Mouse (Mus musculus) c-Kit-negative CD71-positive TER-119-positive erythroid progenitor cells, embryonic 14.5 days (primary cell): Measurements from ENCODE around the gene Tmem181a.
"Not testable (repeated sequence)": the region's sequence is repeated elsewhere in the genome, so short reads cannot be mapped to it uniquely, and the experiment has no call there.

Experiments
- DNase-seq: peaks from one replicate; pipeline ENCODE4 v3.0.0-alpha.2; 2013; ENCODE audit warnings: low read depth, low spot score

Tmem181a gene

DNA sequence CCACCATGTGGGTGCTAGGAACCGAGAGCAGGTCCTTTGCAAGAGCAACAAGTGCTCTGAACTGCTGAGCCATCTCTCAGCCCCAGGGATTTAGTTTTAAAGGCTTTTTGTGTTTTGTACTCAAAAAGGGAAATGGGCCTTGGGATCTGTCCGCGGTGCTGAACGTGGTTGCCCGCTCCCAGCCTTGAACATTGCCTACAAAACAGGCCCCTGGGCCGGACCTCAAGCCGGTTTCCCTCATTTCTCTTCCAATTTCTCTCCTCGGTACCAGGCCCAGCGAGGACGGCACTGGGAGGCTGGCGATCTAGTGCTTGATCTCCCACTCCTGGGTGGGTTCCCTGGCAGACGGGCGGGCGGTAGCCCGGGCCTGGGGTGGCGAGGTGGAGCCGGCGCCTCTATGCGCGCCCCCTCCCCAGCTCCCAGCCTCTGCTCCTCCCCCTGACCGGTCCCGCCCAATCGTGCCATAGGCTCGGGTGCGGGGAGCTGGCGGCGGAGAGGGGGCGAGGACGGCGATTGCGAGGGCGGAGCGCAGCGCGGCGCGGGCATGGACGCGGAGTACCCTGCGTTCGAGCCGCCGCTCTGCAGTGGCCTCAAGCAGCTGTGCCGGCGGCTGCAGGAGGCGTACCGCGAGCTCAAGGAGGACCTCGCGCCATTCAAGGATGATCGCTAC is at the start of gene Tmem181a:
Gene Tmem181a (plus strand): TSS at position 461 of the 670 bp plus-strand sequence.
- not testable (repeated sequence) for DNase-seq

DNA sequence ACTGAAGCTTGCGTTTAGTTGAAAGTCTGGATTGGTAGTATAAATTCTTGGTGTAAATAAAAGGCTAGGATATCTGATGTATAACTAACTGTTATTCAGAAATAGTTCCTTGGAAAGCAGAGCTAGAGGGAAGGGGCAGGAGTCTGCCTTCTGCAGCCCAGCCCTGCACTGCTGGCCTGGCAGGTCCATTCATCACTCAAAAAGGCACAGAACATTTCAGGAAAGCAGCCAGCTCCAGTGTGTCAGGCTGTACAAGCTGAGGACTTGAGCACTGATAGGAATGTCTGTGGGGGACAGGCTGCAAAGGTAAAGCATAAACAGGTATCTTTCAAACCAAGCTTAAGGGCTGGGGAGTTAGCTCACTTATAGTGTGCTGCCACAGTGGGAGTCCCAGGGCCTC is 44.9 kb upstream of the Tmem181a start:
- DNase-seq, result no peak

DNA sequence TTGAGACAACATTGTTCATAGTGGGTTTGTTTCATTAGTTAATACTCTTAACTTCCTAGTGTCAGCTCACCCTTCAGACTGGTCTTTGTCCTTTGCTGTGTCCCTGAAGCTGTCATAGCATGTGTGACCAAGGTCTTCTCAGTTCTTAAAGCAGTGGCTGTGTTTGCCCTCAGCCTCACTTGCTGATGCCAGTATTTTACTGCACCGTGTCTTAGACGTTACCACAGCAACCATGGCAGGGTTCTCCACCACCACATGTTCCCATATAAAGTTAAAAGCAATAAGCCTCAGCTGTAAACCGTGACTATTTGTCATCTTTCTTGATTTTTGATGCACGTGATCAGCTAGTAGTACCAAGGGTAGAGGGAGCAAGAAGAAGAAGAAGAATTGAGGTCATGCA is 41.0 kb upstream of the Tmem181a start:
- no peak for DNase-seq

DNA sequence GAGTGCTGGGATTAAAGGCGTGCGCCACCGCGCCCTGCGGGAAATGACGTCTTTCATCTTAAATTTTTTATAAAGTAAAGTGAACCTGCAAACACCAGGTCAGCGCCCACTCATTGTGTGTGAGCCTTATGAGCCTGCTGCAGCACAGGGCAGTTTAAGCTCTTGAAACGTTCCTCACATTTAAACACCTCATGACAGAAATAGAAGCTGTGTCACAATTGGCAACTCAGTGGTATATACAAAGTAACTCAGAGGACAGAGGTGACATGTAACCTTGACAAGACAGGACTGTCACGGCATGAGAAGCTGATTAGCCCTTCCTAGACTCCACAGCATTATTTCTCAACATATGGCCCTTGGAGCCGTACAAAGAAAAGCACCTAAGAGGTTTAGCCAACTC is 40.1 kb upstream of the Tmem181a start:
- DNase-seq, result no peak

DNA sequence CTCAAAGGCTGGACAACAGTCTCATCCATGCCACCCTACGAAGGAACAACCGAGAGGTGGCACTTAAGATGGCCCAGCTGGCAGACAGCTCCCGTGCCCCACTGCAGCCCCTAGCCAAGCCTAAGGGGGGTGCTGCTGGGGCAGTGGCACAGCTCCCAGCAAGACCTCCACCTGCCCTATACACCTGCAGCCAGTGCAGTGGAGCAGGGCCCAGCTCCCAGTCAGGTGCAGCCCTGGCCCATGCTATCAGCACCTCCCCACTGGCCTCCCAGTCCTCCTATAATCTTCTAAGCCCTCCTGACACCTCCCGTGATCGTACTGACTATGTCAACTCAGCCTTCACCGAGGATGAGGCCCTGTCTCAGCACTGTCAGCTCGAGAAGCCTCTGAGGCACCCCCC is 24.0 kb upstream of the Tmem181a start:
- DNase-seq, result not testable (repeated sequence)

DNA sequence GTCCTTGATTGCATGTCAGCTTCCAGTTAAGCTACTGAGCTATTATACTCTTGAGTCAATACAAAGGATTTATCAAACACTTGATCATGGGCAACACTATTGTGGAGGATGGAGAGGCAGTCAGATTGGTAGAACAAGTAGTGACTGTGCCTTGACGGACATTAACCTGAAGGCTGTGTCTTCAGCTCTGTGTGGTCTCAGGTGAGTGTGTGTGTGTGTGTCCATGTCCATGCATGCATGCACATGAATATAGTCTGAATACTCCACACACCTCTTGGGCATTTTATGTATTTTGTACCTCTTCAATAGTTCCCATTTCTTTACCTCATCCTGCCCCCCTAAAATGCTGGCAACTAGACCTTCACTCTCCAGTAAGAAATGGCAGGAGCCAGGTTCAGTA is 5.4 kb upstream of the Tmem181a start:
- DNase-seq, result not testable (repeated sequence)

DNA sequence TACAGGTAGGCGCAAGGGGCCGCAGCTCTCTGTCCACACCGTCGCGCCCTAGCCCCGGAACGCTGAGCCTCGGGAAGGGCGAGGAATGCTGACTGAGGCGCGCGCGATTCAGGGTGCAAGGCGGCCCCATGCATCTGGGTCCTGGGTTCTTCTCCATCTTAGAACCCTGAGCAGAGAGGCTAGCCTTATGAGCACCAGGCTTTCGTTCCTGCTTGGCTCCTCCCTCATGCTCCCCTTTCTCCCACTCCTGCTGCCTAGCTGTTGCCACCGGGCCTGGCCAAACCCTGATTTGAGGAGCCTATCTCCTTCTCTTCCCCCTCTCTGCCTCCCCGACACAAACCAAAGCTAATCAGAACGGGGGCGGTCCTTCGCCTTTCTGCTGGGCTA is 403 bp downstream of the Tmem181a start:
- DNase-seq, result not testable (repeated sequence)

DNA sequence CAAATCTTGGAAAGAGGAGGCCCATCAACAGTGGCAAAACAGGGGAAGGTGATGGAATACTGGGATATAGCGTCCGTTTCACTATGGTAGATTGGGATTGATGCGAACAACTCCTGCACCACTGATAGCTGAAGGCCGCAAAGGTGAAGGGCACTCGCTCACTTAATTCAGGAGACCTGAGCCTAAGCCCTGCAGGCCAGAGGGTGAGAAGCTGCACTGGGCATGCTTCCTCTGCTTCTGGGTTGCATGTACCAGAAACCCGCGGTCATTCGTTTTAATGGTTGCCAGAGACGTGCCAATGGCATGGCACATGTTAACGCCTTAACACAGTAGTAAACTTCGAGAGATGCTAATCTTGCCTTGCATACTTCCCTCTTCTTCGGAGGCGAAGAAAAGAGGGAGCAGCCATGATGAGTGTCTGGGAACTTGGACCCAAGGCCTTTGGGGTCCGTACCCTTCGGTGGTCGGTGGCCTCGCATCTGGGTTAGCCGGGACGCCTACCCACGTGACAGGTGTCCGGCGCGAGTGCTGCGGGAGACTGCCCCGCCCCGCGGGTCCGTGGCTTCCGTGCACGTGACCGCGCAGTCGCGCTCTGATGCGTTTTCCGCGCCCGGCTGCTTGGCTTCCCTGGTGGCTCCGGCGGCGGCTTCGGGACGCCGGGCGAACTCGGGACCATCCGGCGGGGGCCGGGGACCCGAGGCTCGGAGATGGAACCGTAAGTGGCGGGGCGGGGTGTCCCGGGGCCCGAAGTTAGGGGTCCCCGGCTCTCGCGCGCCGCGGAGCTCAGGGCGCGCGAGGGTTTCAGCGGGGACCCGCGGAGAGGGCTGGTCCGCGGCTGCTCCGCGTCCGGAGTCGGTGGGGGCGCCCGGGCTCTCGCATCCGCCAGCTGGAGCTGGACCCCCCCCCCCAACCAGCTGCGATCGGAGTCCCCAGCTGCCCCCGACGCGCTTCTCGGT is 13.5 kb downstream of the Tmem181a start:
- not testable (repeated sequence) for DNase-seq

DNA sequence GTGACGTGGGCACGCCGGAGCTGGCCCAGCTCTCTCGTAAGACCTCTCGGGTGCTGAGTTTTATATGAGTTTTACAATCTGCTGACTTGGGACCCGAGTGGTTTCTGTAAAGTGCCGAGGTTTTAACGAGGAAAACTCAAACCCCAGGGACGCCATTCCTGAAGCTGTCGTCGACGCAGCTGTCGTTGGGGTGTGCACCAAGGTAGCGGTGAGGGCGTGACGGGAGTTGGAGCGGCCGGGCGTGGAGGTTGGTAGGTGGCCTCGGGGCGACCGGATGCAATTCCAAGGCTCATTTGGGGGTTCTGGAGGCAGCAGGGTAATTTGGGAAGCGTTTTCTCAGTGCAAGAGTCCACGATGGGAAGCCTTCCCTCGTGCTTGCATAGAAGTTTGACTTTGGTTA is 14.2 kb downstream of the Tmem181a start:
- DNase-seq, result not testable (repeated sequence)

DNA sequence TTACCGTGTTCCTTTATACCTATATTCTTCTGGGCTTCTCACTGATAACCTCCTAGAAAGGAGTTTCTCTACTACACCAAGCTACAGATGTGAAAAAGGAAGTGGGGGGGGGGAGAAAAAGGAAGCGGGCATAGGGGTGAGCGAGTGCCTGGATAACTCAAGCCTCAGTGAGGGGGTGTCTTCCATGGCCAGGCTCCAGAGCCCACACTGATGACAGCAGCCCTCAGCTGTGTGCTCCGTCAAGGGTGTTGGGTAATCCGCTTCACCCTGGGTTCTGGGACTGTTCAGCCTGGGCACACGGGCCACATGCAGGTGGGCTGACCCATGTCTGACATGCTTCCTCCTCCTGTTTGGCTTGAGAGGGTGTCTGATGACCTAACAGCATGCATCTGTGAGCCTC is 15.3 kb downstream of the Tmem181a start:
- DNase-seq, result not testable (repeated sequence)

DNA sequence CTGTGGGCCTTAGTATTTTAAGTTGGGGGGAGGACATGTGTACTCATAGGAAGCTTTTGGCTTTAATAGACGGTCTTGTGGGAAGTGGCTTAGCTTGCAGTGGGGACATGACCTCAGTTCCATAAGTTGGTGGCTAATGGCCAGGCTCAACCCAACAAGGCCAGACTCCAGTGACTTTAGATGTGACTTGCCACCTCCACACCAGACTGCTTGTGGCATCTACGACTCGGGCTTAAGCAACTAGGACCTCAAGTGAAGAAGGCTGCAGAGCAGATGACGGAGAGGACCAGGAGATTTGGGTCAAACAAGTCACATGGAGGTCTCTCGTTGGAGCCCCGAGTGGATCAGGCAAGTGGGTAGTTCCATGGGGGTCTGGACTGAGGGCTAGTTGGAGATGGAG is 18.0 kb downstream of the Tmem181a start:
- not testable (repeated sequence) for DNase-seq

DNA sequence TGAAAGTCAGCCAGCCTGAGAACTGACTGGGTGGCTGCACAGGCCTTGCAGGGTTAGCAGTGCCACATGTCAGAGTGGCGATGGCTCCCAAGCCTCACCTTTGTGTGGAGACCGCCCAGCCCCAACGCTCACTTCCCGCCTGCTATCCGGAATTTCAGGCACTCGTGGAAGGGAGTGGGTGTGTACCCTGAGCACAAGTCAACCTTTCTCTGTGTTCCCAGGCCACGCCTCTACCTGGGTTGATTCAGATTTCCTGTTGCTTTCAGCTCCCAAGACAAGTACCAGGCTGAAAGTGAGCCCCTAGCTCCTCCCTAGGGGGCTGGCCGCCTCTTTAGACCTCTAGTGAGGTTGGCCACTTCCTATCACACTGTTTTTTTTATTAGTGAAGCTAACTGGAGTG is 22.5 kb downstream of the Tmem181a start:
- DNase-seq, result not testable (repeated sequence)

DNA sequence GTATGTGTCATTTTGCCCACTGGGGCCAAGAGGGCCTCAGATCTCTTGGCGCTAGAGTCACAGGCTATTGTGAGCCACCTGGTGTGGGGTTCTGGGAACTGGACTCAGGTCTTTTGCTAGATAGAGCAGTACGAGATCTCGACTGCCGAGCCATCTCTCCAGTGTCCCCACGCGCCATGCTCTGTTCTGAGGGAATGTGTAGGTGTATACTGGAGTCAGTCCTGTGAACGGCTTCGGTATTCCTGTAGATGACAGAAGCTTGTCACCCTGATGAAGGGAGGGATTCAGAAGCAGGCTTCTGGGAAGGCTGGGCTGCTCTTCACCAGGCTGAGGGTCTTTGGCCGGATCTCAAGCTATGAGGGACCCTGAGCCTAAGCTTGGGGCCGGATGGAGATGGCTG is 23.1 kb downstream of the Tmem181a start:
- not testable (repeated sequence) for DNase-seq

DNA sequence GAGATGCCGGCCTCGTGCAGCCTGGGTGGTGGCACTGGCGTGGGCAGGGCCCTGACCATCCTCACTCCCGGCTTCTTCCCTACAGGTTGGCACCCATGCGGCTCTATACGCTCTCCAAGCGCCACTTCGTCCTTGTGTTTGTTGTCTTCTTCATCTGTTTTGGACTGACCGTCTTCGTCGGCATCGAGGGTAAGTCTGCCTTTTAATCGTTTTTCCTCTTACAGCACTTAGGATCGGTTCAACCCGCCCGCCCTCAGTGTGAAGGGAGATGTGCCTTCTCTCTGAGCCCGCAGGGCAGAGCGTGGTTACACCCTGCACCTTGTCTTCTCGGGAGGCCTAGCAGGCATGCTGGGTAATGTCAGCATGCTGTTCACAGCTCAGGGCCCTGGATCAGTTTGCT is 23.9 kb downstream of the Tmem181a start:
- DNase-seq, result not testable (repeated sequence)

DNA sequence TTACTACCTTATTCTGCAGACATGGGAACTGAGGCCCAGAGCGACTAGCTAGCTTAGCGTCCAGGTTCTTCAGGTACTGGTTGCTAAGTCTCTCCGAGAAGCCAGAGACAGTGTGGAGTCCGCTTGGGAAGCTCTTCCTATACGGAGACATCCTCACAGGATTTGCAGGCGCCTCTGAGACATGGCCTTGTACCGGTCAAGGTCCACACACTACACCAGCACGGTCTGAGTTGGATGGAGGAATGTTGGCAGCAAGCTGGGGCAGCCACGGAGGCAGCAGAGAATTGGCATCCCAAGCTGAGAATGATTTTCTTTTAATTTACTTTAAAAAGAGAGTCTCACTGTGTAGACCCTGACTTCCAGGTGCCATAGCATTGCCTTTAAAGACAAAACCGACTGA is 26.5 kb downstream of the Tmem181a start:
- DNase-seq, result not testable (repeated sequence)

DNA sequence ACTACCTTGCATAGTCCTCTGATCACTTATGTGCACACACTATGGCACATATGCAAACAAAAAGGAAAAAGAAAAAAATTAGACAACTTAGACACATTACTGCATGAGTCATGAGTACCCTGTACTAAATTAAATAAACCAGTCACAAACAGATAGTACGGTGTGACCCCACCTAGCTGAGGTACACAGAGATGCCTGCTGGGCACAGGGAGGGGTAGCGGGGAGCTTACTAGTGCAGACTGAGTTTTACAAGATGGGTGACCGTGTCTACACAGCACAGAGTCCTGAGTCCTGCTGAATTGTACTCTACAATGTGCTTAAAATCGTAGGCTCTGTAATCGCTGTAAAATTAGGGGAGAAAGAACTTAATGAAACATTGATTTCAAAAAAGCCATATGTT is 29.5 kb downstream of the Tmem181a start:
- not testable (repeated sequence) for DNase-seq

DNA sequence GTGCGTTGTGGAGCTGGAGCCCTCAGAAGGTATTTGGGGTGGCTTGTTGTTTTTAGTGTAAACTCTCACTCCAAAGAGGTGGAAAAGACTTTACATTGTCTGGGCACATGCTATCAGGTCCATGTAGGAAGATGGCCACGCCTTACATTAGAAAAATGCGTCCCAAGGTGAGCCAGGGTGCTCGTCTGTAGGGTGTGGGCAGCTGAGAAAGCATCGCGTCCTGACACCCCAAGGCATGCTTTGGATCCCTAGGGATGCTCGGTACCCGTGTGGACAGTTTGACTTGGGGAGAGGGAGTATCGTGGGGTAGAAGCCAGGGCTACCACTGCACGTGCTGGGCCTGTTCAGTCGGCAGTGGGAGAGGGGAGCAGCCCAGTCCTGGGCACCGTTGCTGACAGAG is 32.4 kb downstream of the Tmem181a start:
- DNase-seq, result not testable (repeated sequence)

DNA sequence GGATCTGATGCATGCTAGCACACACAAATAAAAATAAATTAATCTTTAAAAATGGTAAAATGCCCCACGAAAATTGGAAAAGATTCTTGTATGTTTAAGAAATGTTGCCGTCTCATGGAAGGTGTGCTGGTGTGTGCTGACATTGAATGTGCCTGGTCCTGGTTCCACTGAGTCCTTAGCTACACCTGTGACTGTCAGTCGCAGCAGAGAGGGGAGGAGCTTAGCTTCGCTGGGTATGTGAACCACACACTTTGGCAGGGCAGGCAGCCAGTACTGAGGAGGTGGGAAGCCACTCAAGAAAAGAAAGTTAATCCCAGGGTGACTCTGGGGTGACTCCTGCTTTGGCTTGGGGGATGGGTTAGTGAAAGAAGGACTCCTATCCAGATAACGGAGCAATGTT is 37.2 kb downstream of the Tmem181a start:
- DNase-seq, result not testable (repeated sequence)

DNA sequence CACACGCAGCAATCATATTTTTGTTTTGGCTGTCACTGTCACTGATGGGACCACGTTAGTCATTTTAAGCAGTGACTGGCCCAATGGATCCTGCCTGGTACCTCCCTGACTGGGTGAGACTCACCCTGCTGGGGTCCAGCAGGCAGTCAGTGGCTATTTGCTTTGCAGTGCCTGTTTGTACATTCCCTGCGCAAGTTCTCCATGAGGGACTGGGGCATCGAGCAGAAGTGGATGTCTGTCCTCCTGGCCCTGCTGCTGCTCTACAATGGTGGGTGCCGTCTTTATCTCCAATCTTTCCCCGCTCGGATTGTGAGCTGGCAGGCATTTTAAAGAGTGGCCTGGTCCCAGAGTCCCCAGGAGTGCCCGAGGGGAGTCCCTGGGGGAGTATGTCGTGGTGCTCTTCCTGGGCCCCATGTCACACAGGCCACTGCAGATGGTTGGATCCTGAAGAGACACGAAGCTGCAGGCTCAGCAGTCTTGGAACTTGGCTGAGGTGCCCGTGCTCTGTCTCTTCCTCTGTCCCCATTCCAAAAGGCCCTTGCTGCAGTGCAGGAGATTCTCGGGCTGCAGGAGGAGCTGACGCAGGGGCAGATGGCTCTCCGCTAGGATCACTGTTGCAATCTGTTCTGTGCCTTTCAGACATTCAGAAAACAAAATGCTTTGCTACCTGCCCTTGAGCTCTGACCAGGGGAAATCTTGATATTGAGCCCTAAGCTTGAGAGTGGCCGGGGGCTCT is 40.6 kb downstream of the Tmem181a start:
- not testable (repeated sequence) for DNase-seq

DNA sequence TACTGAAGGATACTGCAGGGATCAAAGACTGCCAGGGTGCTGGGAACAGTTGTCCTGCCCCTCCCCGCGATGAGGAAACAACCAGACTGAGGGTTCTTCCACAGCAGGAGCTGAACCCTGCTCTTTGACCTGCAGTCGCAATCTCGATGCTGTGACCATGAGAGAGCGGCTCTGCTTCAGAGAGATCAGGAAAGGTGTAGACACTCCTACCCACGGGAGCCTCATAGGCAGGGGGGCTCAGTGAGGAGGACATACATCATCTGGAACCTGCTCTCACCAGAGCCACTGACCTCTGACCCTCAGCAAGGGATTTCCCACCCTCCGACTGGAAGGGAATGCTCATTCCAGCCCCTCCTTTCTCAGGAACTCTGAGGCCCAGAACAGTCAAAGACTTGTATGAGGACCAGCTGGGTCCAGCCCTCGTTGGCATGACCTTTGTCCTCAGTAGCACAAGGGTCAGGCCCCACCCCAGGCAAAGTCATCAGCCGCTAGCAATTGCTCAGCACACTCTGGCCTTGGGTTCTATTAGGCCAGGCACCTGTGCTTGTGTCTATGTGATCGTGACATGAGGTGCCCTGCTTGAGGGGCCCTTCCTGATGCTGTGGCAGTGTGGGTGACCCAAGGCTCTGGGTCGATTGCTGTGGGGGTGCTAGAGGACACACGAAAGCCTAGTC is 43.7 kb downstream of the Tmem181a start:
- not testable (repeated sequence) for DNase-seq

DNA sequence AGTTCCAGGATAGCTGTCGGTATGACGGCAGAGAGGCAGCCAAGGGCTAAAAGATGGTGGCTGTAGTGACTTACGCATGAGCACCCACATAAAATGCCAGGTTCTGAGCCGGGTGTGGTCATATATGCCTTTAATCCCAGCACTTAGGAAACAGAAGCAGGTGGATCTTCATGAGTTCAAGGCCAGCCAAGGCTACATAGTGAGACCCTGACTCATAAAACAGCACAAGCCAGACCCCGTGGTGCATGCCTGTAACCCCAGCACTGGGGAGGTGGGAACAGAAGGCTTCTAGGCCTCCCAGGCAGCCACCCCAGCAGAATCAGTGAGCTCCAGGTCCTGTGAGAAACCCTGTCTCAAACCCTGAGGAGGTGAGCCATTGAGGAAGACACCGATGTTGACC is 48.2 kb downstream of the Tmem181a start:
- DNase-seq, result not testable (repeated sequence)
